ENCODE assay signal across 22 mouse cellular contexts in the genomic region with DNA sequence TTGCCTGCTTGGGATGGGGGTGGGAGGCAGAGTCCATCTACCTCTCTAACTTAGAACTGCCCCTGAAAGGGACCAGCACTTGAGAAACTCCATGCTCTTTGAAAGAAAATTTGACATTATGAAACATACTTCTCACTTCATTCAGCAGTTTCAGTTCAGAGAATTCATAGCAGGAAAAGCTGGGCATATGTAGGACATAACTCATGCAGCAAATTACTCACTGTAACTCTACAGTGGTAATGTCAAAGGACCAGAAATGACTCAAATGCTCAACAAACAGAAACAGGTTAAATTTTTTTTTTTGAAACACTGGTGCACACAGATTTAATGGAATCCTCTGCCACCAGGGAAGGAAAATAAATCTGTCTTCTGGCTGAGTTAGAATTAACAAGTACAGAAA. TPM values are rescaled to one million over a fixed set of nuclear protein-coding genes. Genes with fewer than 3 reads are reported as not detected.
"Had no signal": no experiment of that assay in that cellular context is flagged by ENCODE, and none has a peak within 500 bp of the region (broad histone marks: within the 10 kb centered on the region; RNA-seq: fewer than 3 reads in every experiment).

No protein-coding gene starts in this region.

- H3K9ac ChIP-seq: limb, embryonic 12.5 days; limb, embryonic 15.5 days; liver, embryonic 14.5 days; liver, postnatal 0 days; midbrain, embryonic 13.5 days; stomach, embryonic 15.5 days had no signal

- ATAC-seq: intestine, postnatal 0 days; liver, postnatal 0 days; lung, postnatal 0 days; midbrain, embryonic 13.5 days; midbrain, embryonic 16.5 days had no signal

- H3K27me3 ChIP-seq: limb, embryonic 12.5 days; limb, embryonic 15.5 days; megakaryocyte, embryonic 14.5 days; midbrain, embryonic 13.5 days; stomach, embryonic 15.5 days had no signal

- DNase-seq: kidney, adult 8-10 months; kidney, postnatal 14 days; kidney, postnatal 4 days; left cerebral cortex, postnatal 4 days; liver, postnatal 0 days; right cerebral cortex, postnatal 14 days; right cerebral cortex, postnatal 4 days; thymus, adult 2 months; thymus, postnatal 14 days; thymus, postnatal 4 days had no signal

- H3K36me3 ChIP-seq: limb, embryonic 12.5 days; limb, embryonic 15.5 days; midbrain, embryonic 10.5 days; midbrain, embryonic 13.5 days; stomach, embryonic 15.5 days had no signal

- H3K4me1 ChIP-seq: limb, embryonic 12.5 days; limb, embryonic 15.5 days; megakaryocyte, embryonic 14.5 days; midbrain, embryonic 10.5 days; midbrain, embryonic 13.5 days; stomach, embryonic 15.5 days had no signal

- H3K4me3 ChIP-seq: limb, embryonic 12.5 days; limb, embryonic 15.5 days; megakaryocyte, embryonic 14.5 days; midbrain, embryonic 10.5 days; midbrain, embryonic 13.5 days; stomach, embryonic 15.5 days had no signal

- H3K4me2 ChIP-seq: limb, embryonic 12.5 days; limb, embryonic 15.5 days; liver, embryonic 11.5 days; midbrain, embryonic 13.5 days; stomach, embryonic 15.5 days had no signal

- H3K27ac ChIP-seq: limb, embryonic 12.5 days; limb, embryonic 15.5 days; liver, embryonic 14.5 days; midbrain, embryonic 10.5 days; midbrain, embryonic 13.5 days; stomach, embryonic 15.5 days had no signal

- H3K9me3 ChIP-seq: limb, embryonic 12.5 days; limb, embryonic 15.5 days; megakaryocyte, embryonic 14.5 days; midbrain, embryonic 10.5 days; midbrain, embryonic 13.5 days; stomach, embryonic 15.5 days had no signal

RNA-seq across cellular contexts. Expression of gene Arnt2, which starts 56.5 kb away (rescaled TPM):
- total RNA-seq: monocyte, adult 5-6 weeks had no signal
- polyA plus RNA-seq: liver, postnatal 0 days had no signal
